Mouse (Mus musculus): ENCODE measurements around the gene Acsl5. TPM values are rescaled to one million over a fixed set of nuclear protein-coding genes. Genes with fewer than 3 reads are reported as not detected.

Gene Acsl5
- polyA plus RNA-seq, 1 experiment, result 82.2 TPM

GRCm38 (mm10) chr19:55257656-55258375 lies 6.1 kb downstream of the Acsl5 start:
- peaks cover 9% of the 10 kb centered on the region for H3K4me1 ChIP-seq (ENCODE audit: control insufficient read depth, insufficient read depth, low read length)
- TF ChIP-seq POLR2A (IDR thresholded peaks at IDR 0.05; ENCODE audit: borderline replicate concordance, control insufficient read depth, low read depth, low read length) (no peak), CTCF (IDR thresholded peaks at IDR 0.05; ENCODE audit: control insufficient read depth, insufficient read depth, low read length) (no peak)
- peak overlapping the region; percentile 20; the same call in 1 of the 2 replicates for H3K27ac ChIP-seq (ENCODE audit: control insufficient read depth, insufficient read depth, low read depth, low read length, poor library complexity)

GRCm38 (mm10) chr19:55258514-55258913 lies 6.8 kb downstream of the Acsl5 start:
- Histone ChIP-seq H3K4me3 (replicated peaks; ENCODE audit: control insufficient read depth, low read depth, low read length) (no peak overlapping the region), H3K4me1 (ENCODE audit: control insufficient read depth, insufficient read depth, low read length) (peaks cover 9% of the 10 kb centered on the region), H3K27ac (ENCODE audit: control insufficient read depth, insufficient read depth, low read depth, low read length, poor library complexity) (no peak overlapping the region)
- TF ChIP-seq POLR2A (IDR thresholded peaks at IDR 0.05; ENCODE audit: borderline replicate concordance, control insufficient read depth, low read depth, low read length) (no peak), CTCF (IDR thresholded peaks at IDR 0.05; ENCODE audit: control insufficient read depth, insufficient read depth, low read length) (no peak)
- WGBS, result 78% methylated on average over 5 of the region's 5 CpGs

More at GRCm38 (mm10) chr19:55257656-55258375, 6.1 kb downstream of the Acsl5 start:
- WGBS, result 47% methylated on average over 5 of the region's 5 CpGs
- no peak overlapping the region for H3K4me3 ChIP-seq (replicated peaks; ENCODE audit: control insufficient read depth, low read depth, low read length)

GRCm38 (mm10) chr19:55260389-55261184 lies 8.8 kb downstream of the Acsl5 start:
- peaks cover 11% of the 10 kb centered on the region for H3K4me1 ChIP-seq (ENCODE audit: control insufficient read depth, insufficient read depth, low read length)
- no peak overlapping the region for H3K4me3 ChIP-seq (replicated peaks; ENCODE audit: control insufficient read depth, low read depth, low read length)
- no peak overlapping the region for H3K27ac ChIP-seq (ENCODE audit: control insufficient read depth, insufficient read depth, low read depth, low read length, poor library complexity)
- TF ChIP-seq CTCF (IDR thresholded peaks at IDR 0.05; ENCODE audit: control insufficient read depth, insufficient read depth, low read length) (no peak), POLR2A (IDR thresholded peaks at IDR 0.05; ENCODE audit: borderline replicate concordance, control insufficient read depth, low read depth, low read length) (no peak)
- WGBS, result 69% methylated on average over 12 of the region's 12 CpGs

- Histone ChIP-seq H3K27ac (ENCODE audit: control insufficient read depth, insufficient read depth, low read depth, low read length, poor library complexity) (peak overlapping the region; percentile 41; the same call in 1 of the 2 replicates), H3K4me3 (replicated peaks; ENCODE audit: control insufficient read depth, low read depth, low read length) (no peak overlapping the region), H3K4me1 (ENCODE audit: control insufficient read depth, insufficient read depth, low read length) (peaks cover 3% of the 10 kb centered on the region)
- TF ChIP-seq POLR2A (IDR thresholded peaks at IDR 0.05; ENCODE audit: borderline replicate concordance, control insufficient read depth, low read depth, low read length) (no peak), CTCF (IDR thresholded peaks at IDR 0.05; ENCODE audit: control insufficient read depth, insufficient read depth, low read length) (no peak)
- WGBS, result 23% methylated on average over 3 of the region's 3 CpGs
These were observed 13.5 kb downstream of the Acsl5 start for GRCm38 (mm10) chr19:55265269-55265668.

GRCm38 (mm10) chr19:55266786-55267185 lies 15.0 kb downstream of the Acsl5 start:
- WGBS, result 83% methylated on average over 3 of the region's 3 CpGs
- H3K4me1 ChIP-seq (ENCODE audit: control insufficient read depth, insufficient read depth, low read length), result peaks cover 3% of the 10 kb centered on the region
- no peak for TF ChIP-seq POLR2A (IDR thresholded peaks at IDR 0.05; ENCODE audit: borderline replicate concordance, control insufficient read depth, low read depth, low read length)
- no peak for TF ChIP-seq CTCF (IDR thresholded peaks at IDR 0.05; ENCODE audit: control insufficient read depth, insufficient read depth, low read length)

GRCm38 (mm10) chr19:55268150-55268549 lies 16.4 kb downstream of the Acsl5 start:
- Histone ChIP-seq H3K4me1 (ENCODE audit: control insufficient read depth, insufficient read depth, low read length) (peaks cover 3% of the 10 kb centered on the region), H3K4me3 (replicated peaks; ENCODE audit: control insufficient read depth, low read depth, low read length) (no peak overlapping the region), H3K27ac (ENCODE audit: control insufficient read depth, insufficient read depth, low read depth, low read length, poor library complexity) (no peak overlapping the region)
- TF ChIP-seq POLR2A (IDR thresholded peaks at IDR 0.05; ENCODE audit: borderline replicate concordance, control insufficient read depth, low read depth, low read length), result no peak
- no peak for TF ChIP-seq CTCF (IDR thresholded peaks at IDR 0.05; ENCODE audit: control insufficient read depth, insufficient read depth, low read length)
- 79% methylated on average over 3 of the region's 3 CpGs for WGBS

More at GRCm38 (mm10) chr19:55266786-55267185, 15.0 kb downstream of the Acsl5 start:
- no peak overlapping the region for H3K4me3 ChIP-seq (replicated peaks; ENCODE audit: control insufficient read depth, low read depth, low read length)
- no peak overlapping the region for H3K27ac ChIP-seq (ENCODE audit: control insufficient read depth, insufficient read depth, low read depth, low read length, poor library complexity)

GRCm38 (mm10) chr19:55269051-55269450 lies 17.3 kb downstream of the Acsl5 start:
- no peak overlapping the region for H3K27ac ChIP-seq (ENCODE audit: control insufficient read depth, insufficient read depth, low read depth, low read length, poor library complexity)
- peaks cover 3% of the 10 kb centered on the region for H3K4me1 ChIP-seq (ENCODE audit: control insufficient read depth, insufficient read depth, low read length)
- 89% methylated on average over 5 of the region's 5 CpGs for WGBS
- TF ChIP-seq CTCF (IDR thresholded peaks at IDR 0.05; ENCODE audit: control insufficient read depth, insufficient read depth, low read length), result no peak
- TF ChIP-seq POLR2A (IDR thresholded peaks at IDR 0.05; ENCODE audit: borderline replicate concordance, control insufficient read depth, low read depth, low read length), result no peak
- H3K4me3 ChIP-seq (replicated peaks; ENCODE audit: control insufficient read depth, low read depth, low read length), result no peak overlapping the region

GRCm38 (mm10) chr19:55271448-55271847 lies 19.7 kb downstream of the Acsl5 start:
- TF ChIP-seq POLR2A (IDR thresholded peaks at IDR 0.05; ENCODE audit: borderline replicate concordance, control insufficient read depth, low read depth, low read length) (no peak), CTCF (IDR thresholded peaks at IDR 0.05; ENCODE audit: control insufficient read depth, insufficient read depth, low read length) (no peak)
- Histone ChIP-seq H3K4me3 (replicated peaks; ENCODE audit: control insufficient read depth, low read depth, low read length) (no peak overlapping the region), H3K4me1 (ENCODE audit: control insufficient read depth, insufficient read depth, low read length) (peaks cover 2% of the 10 kb centered on the region; the same call in 1 of the 2 replicates), H3K27ac (ENCODE audit: control insufficient read depth, insufficient read depth, low read depth, low read length, poor library complexity) (no peak overlapping the region)
- 80% methylated on average over 3 of the region's 3 CpGs for WGBS

Data from bone marrow, adult 2 months (tissue).